24 mouse cellular contexts compared by ENCODE assay signal in genomic region chr17:66435007-66435406, GRCm38 (mm10). TPM values are rescaled to one million over a fixed set of nuclear protein-coding genes. Genes with fewer than 3 reads are reported as not detected.
DNase-seq lines count a peak whose midpoint lies in the region; ATAC-seq lines count a peak whose summit lies in the region.
"Had no signal": no experiment of that assay in that cellular context is flagged by ENCODE, and none has a peak within 500 bp of the region (broad histone marks: within the 10 kb centered on the region; RNA-seq: fewer than 3 reads in every experiment).

No protein-coding gene starts in this region.

- peaks cover 11% of the 10 kb centered on the region; the same call in 1 of the 2 replicates for H3K36me3 ChIP-seq in forebrain, embryonic 15.5 days
- H3K36me3 ChIP-seq in forebrain, embryonic 11.5 days (ENCODE audit: control insufficient read depth, insufficient read depth, low read length) = no peaks in the 10 kb centered on the region; the same call in 1 of the 2 replicates
- peaks cover 25% of the 10 kb centered on the region for H3K36me3 ChIP-seq in neural tube, embryonic 13.5 days
- H3K36me3 ChIP-seq: liver, embryonic 12.5 days had no signal

- H3K4me3 ChIP-seq in forebrain, embryonic 15.5 days = no peak overlapping the region
- H3K4me3 ChIP-seq in forebrain, embryonic 11.5 days (ENCODE audit: low read depth, low read length) = no peak overlapping the region
- no peak overlapping the region for H3K4me3 ChIP-seq in neural tube, embryonic 13.5 days
- H3K4me3 ChIP-seq: embryonic facial prominence, embryonic 12.5 days; erythroblast, embryonic 14.5 days; heart, adult 2 months; hindbrain, embryonic 15.5 days; limb, embryonic 12.5 days; liver, embryonic 12.5 days had no signal

- H3K27me3 ChIP-seq in forebrain, embryonic 15.5 days = no peaks in the 10 kb centered on the region
- no peaks in the 10 kb centered on the region for H3K27me3 ChIP-seq in forebrain, embryonic 11.5 days (ENCODE audit: control insufficient read depth, insufficient read depth, low read length)
- no peaks in the 10 kb centered on the region for H3K27me3 ChIP-seq in neural tube, embryonic 13.5 days
- H3K27me3 ChIP-seq: embryonic facial prominence, embryonic 12.5 days; hindbrain, embryonic 15.5 days; limb, embryonic 12.5 days; Patski had no signal

- no peaks in the 10 kb centered on the region for H3K9me3 ChIP-seq in forebrain, embryonic 15.5 days
- no peaks in the 10 kb centered on the region for H3K9me3 ChIP-seq in forebrain, embryonic 11.5 days (ENCODE audit: control insufficient read depth, low read length)
- H3K9me3 ChIP-seq in neural tube, embryonic 13.5 days = no peaks in the 10 kb centered on the region
- H3K9me3 ChIP-seq: embryonic facial prominence, embryonic 12.5 days; hindbrain, embryonic 15.5 days; limb, embryonic 12.5 days; liver, embryonic 12.5 days had no signal

- 69% methylated on average over 14 of the region's 14 CpGs for WGBS in forebrain, embryonic 15.5 days
- whole genome bisulfite sequencing in forebrain, embryonic 11.5 days = 92% methylated on average over 14 of the region's 14 CpGs
- whole genome bisulfite sequencing in neural tube, embryonic 13.5 days = 82% methylated on average over 14 of the region's 14 CpGs

- peak; percentile 54; the same call in 1 of the 2 replicates for ATAC-seq in forebrain, embryonic 15.5 days (replicated peaks)
- ATAC-seq in forebrain, embryonic 11.5 days (replicated peaks; ENCODE audit: low FRiP score) = no peak
- ATAC-seq in neural tube, embryonic 13.5 days (ENCODE audit: low read depth) = no peak
- ATAC-seq: intestine, embryonic 16.5 days; liver, embryonic 12.5 days; Patski had no signal

- peak overlapping the region; percentile 50 for H3K27ac ChIP-seq in forebrain, embryonic 15.5 days (replicated peaks)
- H3K27ac ChIP-seq in forebrain, embryonic 11.5 days (ENCODE audit: low read depth, low read length) = no peak overlapping the region
- 0 out of 2 replicates have a peak overlapping the region, but pooled peaks have one; percentile 23 for H3K27ac ChIP-seq in neural tube, embryonic 13.5 days (replicated peaks)
- H3K27ac ChIP-seq: embryonic facial prominence, embryonic 12.5 days; heart, adult 2 months; hindbrain, embryonic 15.5 days; limb, embryonic 12.5 days; liver, embryonic 12.5 days; stomach, postnatal 0 days had no signal

- intact Hi-C loops in heart, postnatal 36 days (cut with DNase I) = no loop called here

- no peak overlapping the region for H3K4me2 ChIP-seq in forebrain, embryonic 15.5 days (replicated peaks)
- H3K4me2 ChIP-seq in forebrain, embryonic 11.5 days (ENCODE audit: low read depth, low read length, severe bottlenecking) = no peak overlapping the region
- no peak overlapping the region for H3K4me2 ChIP-seq in neural tube, embryonic 13.5 days
- H3K4me2 ChIP-seq: embryonic facial prominence, embryonic 12.5 days; hindbrain, embryonic 15.5 days; limb, embryonic 12.5 days; liver, embryonic 12.5 days had no signal

- no peak overlapping the region for H3K9ac ChIP-seq in forebrain, embryonic 15.5 days (replicated peaks)
- H3K9ac ChIP-seq in forebrain, embryonic 11.5 days (ENCODE audit: low read length) = no peak overlapping the region
- peak overlapping the region; percentile 34; the same call in 1 of the 2 replicates for H3K9ac ChIP-seq in neural tube, embryonic 13.5 days
- H3K9ac ChIP-seq: embryonic facial prominence, embryonic 12.5 days; hindbrain, embryonic 15.5 days; limb, embryonic 12.5 days; liver, embryonic 12.5 days had no signal

- H3K4me1 ChIP-seq in forebrain, embryonic 15.5 days = peaks cover 47% of the 10 kb centered on the region
- H3K4me1 ChIP-seq in forebrain, embryonic 11.5 days (replicated peaks; ENCODE audit: control insufficient read depth, insufficient read depth, low read length) = peaks cover 10% of the 10 kb centered on the region
- peaks cover 53% of the 10 kb centered on the region for H3K4me1 ChIP-seq in neural tube, embryonic 13.5 days (replicated peaks)
- H3K4me1 ChIP-seq: liver, embryonic 12.5 days had no signal

- no peak for DNase-seq in forebrain, embryonic 11.5 days (ENCODE audit: low spot score)
- no peak for DNase-seq in neural tube, embryonic 10.5 days (ENCODE audit: extremely low spot score, low spot score)
- peak; percentile 55 to 71 for DNase-seq in cerebellum, postnatal 14 days
- DNase-seq in heart, postnatal 36 days = no peak
- DNase-seq in adrenal gland, adult 18-20 months (ENCODE audit: low spot score in 2 of 2) = no peak
- DNase-seq: adrenal gland, postnatal 10 days; gastrocnemius, postnatal 25 days; heart, adult 2 months; kidney, postnatal 4 days; layer of hippocampus, adult 9-11 months; lung, adult 2 months; lung, postnatal 36 days; retina, postnatal 1 day had no signal

RNA-seq across cellular contexts. Expression of gene Mtcl1, which starts 14.5 kb away (rescaled TPM):
- 33.5 and 35.5 TPM in 2 replicates for polyA plus RNA-seq in forebrain, embryonic 15.5 days (2015; fragmentation: Nextera tagmentation; extraction: Ambion mirVana)
- polyA plus RNA-seq in forebrain, embryonic 11.5 days (2014; fragmentation: Nextera tagmentation; extraction: Ambion mirVana) = 40.0 and 47.3 TPM in 2 replicates
- polyA plus RNA-seq in neural tube, embryonic 13.5 days (2015; fragmentation: Nextera tagmentation; extraction: Ambion mirVana) = 26.4 and 28.0 TPM in 2 replicates
- 1 to 10 TPM; 4.4 to 6.3 TPM for total RNA-seq in heart, postnatal 36 days (2021)
- total RNA-seq in adrenal gland, adult 18-20 months (2021) = 1 to 10 TPM; 5.1 to 6.1 TPM
- total RNA-seq: megakaryocyte-erythroid progenitor cell, adult 5-6 weeks had no signal
- polyA plus RNA-seq: erythroblast, embryonic 14.5 days had no signal

Comparison
In these comparisons a context has a peak if more than half of its experiments do, and no peak if none do; other contexts are left out.
1. DNase-seq: peak in cerebellum, postnatal 14 days (2 of 2); none in forebrain, embryonic 11.5 days (single experiment), neural tube, embryonic 10.5 days (single experiment), heart, postnatal 36 days (0 of 2) and adrenal gland, adult 18-20 months (0 of 2).